Mouse (Mus musculus): ENCODE results near the gene Smarcd3.

GRCm38 (mm10) chr5:24597221-24597728 lies 26.9 kb downstream of the Smarcd3 start:
- TF ChIP-seq CTCF (IDR thresholded peaks at IDR 0.05; ENCODE audit: control insufficient read depth, insufficient read depth, insufficient replicate concordance, low read depth, low read length) (no peak), POLR2A (IDR thresholded peaks at IDR 0.05; ENCODE audit: control insufficient read depth, low read depth, low read length) (no peak)

Measured in testis, adult 2 months (tissue).